Mouse (Mus musculus) stomach, postnatal 0 days (tissue): ENCODE measurements at regions not wholly inside any gene's neighbourhood (a gene's known extent, or its start where the extent isn't known, plus 50 kb on each side); places are given as distances from the start of the nearest gene placed in this dataset.

ENCODE experiments used
- CTCF ChIP-seq: IDR thresholded peaks from 2 replicates; pipeline ENCODE4 v1.5.1; 2016; ENCODE audit warnings: antibody characterized with exemption, low read depth, mild to moderate bottlenecking, moderate library complexity
- EP300 ChIP-seq: optimal IDR thresholded peaks from 2 replicates; pipeline ENCODE3; 2016; ENCODE audit warnings: antibody characterized with exemption

DNA sequence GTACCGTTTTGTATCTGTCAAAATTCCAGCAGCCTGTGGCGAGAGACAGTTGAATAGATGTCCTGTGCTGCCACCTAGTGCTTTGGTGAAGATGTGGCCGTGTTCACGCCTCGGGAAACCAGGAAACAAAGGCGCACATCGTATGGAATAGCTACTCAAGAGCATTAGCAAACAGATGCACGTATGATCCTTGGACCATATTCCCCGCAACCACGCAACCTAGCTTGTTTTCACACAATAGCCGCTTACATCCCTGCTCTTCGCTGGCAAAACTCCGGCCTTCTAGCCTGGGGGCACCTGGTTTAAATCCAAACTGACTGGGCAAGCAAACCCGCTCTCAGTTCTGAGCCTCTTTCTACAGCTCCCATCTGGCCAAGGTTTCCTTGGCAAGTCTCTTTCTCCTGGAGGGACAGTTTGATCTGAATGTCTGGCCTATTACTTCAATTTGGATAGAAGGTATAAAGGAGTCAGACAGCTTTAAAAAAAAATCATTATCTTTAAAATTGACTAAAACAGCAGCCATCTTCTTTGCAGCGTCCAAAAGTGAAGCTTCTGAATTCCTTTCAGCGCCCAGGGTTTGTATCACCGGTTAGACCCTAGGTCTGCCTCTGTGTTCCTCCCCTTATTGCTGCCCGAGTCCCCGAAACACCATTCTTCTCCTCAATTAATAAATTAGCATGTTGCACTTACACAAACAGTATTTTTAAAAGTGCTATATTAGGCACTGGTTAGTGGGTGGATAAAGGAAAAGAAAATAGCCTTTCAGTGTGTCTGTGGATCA is 295.0 kb upstream of the Prkd1 start:
- TF ChIP-seq CTCF (peak; percentile 93), EP300 (no peak)
